Mouse (Mus musculus): ENCODE measurements around the gene 1700093K21Rik. TPM values are rescaled to one million over a fixed set of nuclear protein-coding genes. Genes with fewer than 3 reads are reported as not detected.
A peak's percentile ranks its signal among the peaks of the same experiment; 100 is the strongest.
"Not testable (repeated sequence)": the region's sequence is repeated elsewhere in the genome, so short reads cannot be mapped to it uniquely, and the experiment has no call there.

The 1700093K21Rik gene
- polyA plus RNA-seq (2011; ENCODE audit: insufficient read length, low read depth, missing spikeins) = not detected in 2 replicates

- H3K4me1 ChIP-seq (ENCODE audit: control insufficient read depth, insufficient read depth, low read length) = no peaks in the 10 kb centered on the region
- H3K4me3 ChIP-seq (ENCODE audit: insufficient read depth, low read length) = no peak within 1 kb of the TSS
- no peak within 1 kb of the TSS for H3K27ac ChIP-seq (ENCODE audit: insufficient read depth, low read length)
- TF ChIP-seq CTCF (IDR thresholded peaks at IDR 0.05; ENCODE audit: borderline replicate concordance, insufficient read depth, low read length) = no peak
- no peak for TF ChIP-seq POLR2A (IDR thresholded peaks at IDR 0.05; ENCODE audit: low read depth, low read length)
Observed at GRCm38 (mm10) chr11:23520473-23521205, at the start of gene 1700093K21Rik. 1700093K21Rik (minus strand) TSS chr11:23521155.

- TF ChIP-seq POLR2A (IDR thresholded peaks at IDR 0.05; ENCODE audit: low read depth, low read length) = no peak
- no peak for TF ChIP-seq CTCF (IDR thresholded peaks at IDR 0.05; ENCODE audit: borderline replicate concordance, insufficient read depth, low read length)
- no peaks in the 10 kb centered on the region for H3K4me1 ChIP-seq (ENCODE audit: control insufficient read depth, insufficient read depth, low read length)
Observed at GRCm38 (mm10) chr11:23570130-23570529, 49.2 kb upstream of the 1700093K21Rik start.

GRCm38 (mm10) chr11:23565761-23566160 is 44.8 kb upstream of the 1700093K21Rik start:
- H3K27ac ChIP-seq (ENCODE audit: insufficient read depth, low read length) = no peak overlapping the region
- no peak overlapping the region for H3K4me3 ChIP-seq (ENCODE audit: insufficient read depth, low read length)
- TF ChIP-seq POLR2A (IDR thresholded peaks at IDR 0.05; ENCODE audit: low read depth, low read length) (no peak), CTCF (IDR thresholded peaks at IDR 0.05; ENCODE audit: borderline replicate concordance, insufficient read depth, low read length) (peak; percentile 83; the same call in 1 of the 2 replicates)
- H3K4me1 ChIP-seq (ENCODE audit: control insufficient read depth, insufficient read depth, low read length) = no peaks in the 10 kb centered on the region

More at GRCm38 (mm10) chr11:23570130-23570529, 49.2 kb upstream of the 1700093K21Rik start:
- Histone ChIP-seq H3K4me3 (ENCODE audit: insufficient read depth, low read length) (no peak overlapping the region), H3K27ac (ENCODE audit: insufficient read depth, low read length) (no peak overlapping the region)

GRCm38 (mm10) chr11:23557039-23557630 is 36.2 kb upstream of the 1700093K21Rik start:
- Histone ChIP-seq H3K27ac (ENCODE audit: insufficient read depth, low read length) (no peak overlapping the region), H3K4me1 (ENCODE audit: control insufficient read depth, insufficient read depth, low read length) (no peaks in the 10 kb centered on the region), H3K4me3 (ENCODE audit: insufficient read depth, low read length) (no peak overlapping the region)
- TF ChIP-seq CTCF (IDR thresholded peaks at IDR 0.05; ENCODE audit: borderline replicate concordance, insufficient read depth, low read length) = no peak
- no peak for TF ChIP-seq POLR2A (IDR thresholded peaks at IDR 0.05; ENCODE audit: low read depth, low read length)

GRCm38 (mm10) chr11:23537446-23537845 is 16.5 kb upstream of the 1700093K21Rik start:
- Histone ChIP-seq H3K27ac (ENCODE audit: insufficient read depth, low read length) (no peak overlapping the region), H3K4me3 (ENCODE audit: insufficient read depth, low read length) (no peak overlapping the region), H3K4me1 (ENCODE audit: control insufficient read depth, insufficient read depth, low read length) (no peaks in the 10 kb centered on the region)
- TF ChIP-seq POLR2A (IDR thresholded peaks at IDR 0.05; ENCODE audit: low read depth, low read length) (no peak), CTCF (IDR thresholded peaks at IDR 0.05; ENCODE audit: borderline replicate concordance, insufficient read depth, low read length) (no peak)

- H3K4me3 ChIP-seq (ENCODE audit: insufficient read depth, low read length) = no peak overlapping the region
- H3K27ac ChIP-seq (ENCODE audit: insufficient read depth, low read length) = no peak overlapping the region
- no peaks in the 10 kb centered on the region for H3K4me1 ChIP-seq (ENCODE audit: control insufficient read depth, insufficient read depth, low read length)
- TF ChIP-seq POLR2A (IDR thresholded peaks at IDR 0.05; ENCODE audit: low read depth, low read length) (no peak), CTCF (IDR thresholded peaks at IDR 0.05; ENCODE audit: borderline replicate concordance, insufficient read depth, low read length) (no peak)
Observed at GRCm38 (mm10) chr11:23518981-23519380, 2.0 kb downstream of the 1700093K21Rik start.

GRCm38 (mm10) chr11:23515315-23515714 is 5.6 kb downstream of the 1700093K21Rik start:
- no peak for TF ChIP-seq POLR2A (IDR thresholded peaks at IDR 0.05; ENCODE audit: low read depth, low read length)
- no peak for TF ChIP-seq CTCF (IDR thresholded peaks at IDR 0.05; ENCODE audit: borderline replicate concordance, insufficient read depth, low read length)
- Histone ChIP-seq H3K27ac (ENCODE audit: insufficient read depth, low read length) (no peak overlapping the region), H3K4me1 (ENCODE audit: control insufficient read depth, insufficient read depth, low read length) (no peaks in the 10 kb centered on the region), H3K4me3 (ENCODE audit: insufficient read depth, low read length) (no peak overlapping the region)

- not testable (repeated sequence) for H3K4me3 ChIP-seq (ENCODE audit: insufficient read depth, low read length); H3K4me1 ChIP-seq (ENCODE audit: control insufficient read depth, insufficient read depth, low read length); H3K27ac ChIP-seq (ENCODE audit: insufficient read depth, low read length)
Observed at GRCm38 (mm10) chr11:23514785-23515184, 6.2 kb downstream of the 1700093K21Rik start.

- H3K4me3 ChIP-seq (ENCODE audit: insufficient read depth, low read length); H3K27ac ChIP-seq (ENCODE audit: insufficient read depth, low read length): not testable (repeated sequence)
Observed at GRCm38 (mm10) chr11:23504801-23505200, 16.2 kb downstream of the 1700093K21Rik start.

GRCm38 (mm10) chr11:23498609-23499008 is 22.3 kb downstream of the 1700093K21Rik start:
- Histone ChIP-seq H3K4me1 (ENCODE audit: control insufficient read depth, insufficient read depth, low read length) (peaks cover 7% of the 10 kb centered on the region; the same call in 1 of the 2 replicates), H3K4me3 (ENCODE audit: insufficient read depth, low read length) (peak overlapping the region; percentile 39; the same call in 1 of the 2 replicates), H3K27ac (ENCODE audit: insufficient read depth, low read length) (peak overlapping the region; percentile 50)
- TF ChIP-seq CTCF (IDR thresholded peaks at IDR 0.05; ENCODE audit: borderline replicate concordance, insufficient read depth, low read length) (no peak), POLR2A (IDR thresholded peaks at IDR 0.05; ENCODE audit: low read depth, low read length) (no peak)

More at GRCm38 (mm10) chr11:23504801-23505200, 16.2 kb downstream of the 1700093K21Rik start:
- H3K4me1 ChIP-seq (ENCODE audit: control insufficient read depth, insufficient read depth, low read length) = not testable (repeated sequence)

All from embryonic fibroblast, embryonic 13.5 days (primary cell).